Mouse (Mus musculus) stomach, embryonic 16.5 days (tissue): Measurements from ENCODE around the gene Caly. TPM values are rescaled to one million over a fixed set of nuclear protein-coding genes. Genes with fewer than 3 reads are reported as not detected.

Experiments
- ATAC-seq: fragments of 200-750 bp; cut with Nextera tagmentation; 2 replicates; pipeline ENCODE4 v1.8.0; 2017; ENCODE audit warnings: moderate number of reproducible peaks, moderate TSS enrichment; ENCODE audit not compliant: insufficient read depth, low FRiP score
- H3K27ac ChIP-seq: fragments of 300-500 bp; sonication (generic); 2 replicates; pipeline ENCODE4 v1.5.1; 2014; ENCODE audit warnings: low read length
- H3K27me3 ChIP-seq: fragments of 300-500 bp; sonication (generic); 2 replicates; pipeline ENCODE4 v1.6.1; 2014; ENCODE audit warnings: low read length, control low read depth, mixed read lengths; ENCODE audit not compliant: control insufficient read depth, insufficient read depth
- H3K36me3 ChIP-seq: fragments of 300-500 bp; sonication (generic); 2 replicates; pipeline ENCODE4 v1.6.1; 2014; ENCODE audit warnings: low read length; ENCODE audit not compliant: control insufficient read depth, insufficient read depth
- H3K4me1 ChIP-seq: fragments of 300-500 bp; sonication (generic); 2 replicates; pipeline ENCODE4 v1.6.1; 2014; ENCODE audit warnings: low read length, control low read depth, mixed read lengths; ENCODE audit not compliant: control insufficient read depth, insufficient read depth
- H3K4me2 ChIP-seq: fragments of 300-500 bp; sonication (generic); 2 replicates; pipeline ENCODE4 v1.6.1; 2014; ENCODE audit warnings: low read depth, low read length, mixed read lengths
- H3K4me3 ChIP-seq: fragments of 300-500 bp; sonication (generic); replicated peaks from 2 replicates; pipeline ENCODE4 v1.5.1; 2014; ENCODE audit warnings: mild to moderate bottlenecking, low read length
- H3K9ac ChIP-seq: fragments of 300-500 bp; sonication (generic); 2 replicates; pipeline ENCODE4 v1.6.1; 2014; ENCODE audit warnings: low read length
- H3K9me3 ChIP-seq: fragments of 300-500 bp; sonication (generic); replicated peaks from 2 replicates; pipeline ENCODE4 v1.6.1; 2016; ENCODE audit warnings: low read length, control low read depth; ENCODE audit not compliant: control insufficient read depth
- WGBS: fragments of 180-500 bp; shearing (Covaris S2); extraction: QIAGEN DNeasy Blood & Tissue Kit; methylation state at CpG from one replicate; pipeline ENCODE4 v1.1.7; 2014; 5-methylcytosine and 5-hydroxymethylcytosine counted together
- polyA plus RNA-seq: library from polyadenylated mRNA; unstranded; fragments of >200 nt; fragmentation: Nextera tagmentation; extraction: Ambion mirVana; gene quantifications from 2 replicates; pipeline ENCODE4 v1.2.1, GENCODE M21; 2015

The Caly gene
- polyA plus RNA-seq, 1 experiment from 2014 or later: 3.7 TPM

- 3% methylated on average over 28 of the region's 28 CpGs for WGBS
- H3K36me3 ChIP-seq: 0 out of 2 replicates have a peak, but pooled peaks cover 6% of the 10 kb centered on the region
- peak within 1 kb of the TSS; percentile 95 for H3K4me2 ChIP-seq
- no peaks in the 10 kb centered on the region for H3K9me3 ChIP-seq
- H3K4me1 ChIP-seq: peaks cover 6% of the 10 kb centered on the region
- H3K27me3 ChIP-seq: no peaks in the 10 kb centered on the region
- peak within 1 kb of the TSS; percentile 86 for H3K9ac ChIP-seq
- peak within 1 kb of the TSS; percentile 94 for H3K27ac ChIP-seq
- peak; percentile 95 for ATAC-seq
- H3K4me3 ChIP-seq: peak within 1 kb of the TSS; percentile 79
Measured at GRCm38 (mm10) chr7:140116329-140117054, 34.1 kb upstream of the Caly start, which contains the start of gene Echs1. Gene Echs1 (minus strand): TSS chr7:140116476.

GRCm38 (mm10) chr7:140115583-140116328 is 33.4 kb upstream of the Caly start, which contains the start of gene Paox:
Gene Paox (plus strand): TSS chr7:140115799.
- peak within 1 kb of the TSS; percentile 79 for H3K4me3 ChIP-seq
- no peaks in the 10 kb centered on the region for H3K9me3 ChIP-seq
- peak; percentile 89 for ATAC-seq
- peak within 1 kb of the TSS; percentile 95 for H3K4me2 ChIP-seq
- H3K27me3 ChIP-seq: no peaks in the 10 kb centered on the region
- WGBS: under 1% methylated on average over 23 of the region's 23 CpGs
- H3K27ac ChIP-seq: peak within 1 kb of the TSS; percentile 94
- peak within 1 kb of the TSS; percentile 86 for H3K9ac ChIP-seq
- peaks cover 6% of the 10 kb centered on the region for H3K4me1 ChIP-seq
- H3K36me3 ChIP-seq: 0 out of 2 replicates have a peak, but pooled peaks cover 6% of the 10 kb centered on the region

- no peaks in the 10 kb centered on the region for H3K27me3 ChIP-seq
- peaks cover 4% of the 10 kb centered on the region for H3K4me1 ChIP-seq
- H3K27ac ChIP-seq: no peak overlapping the region
- no peak overlapping the region for H3K4me2 ChIP-seq
- WGBS: 64% methylated on average over 3 of the region's 3 CpGs
- no peak overlapping the region for H3K4me3 ChIP-seq
- no peak for ATAC-seq
- H3K36me3 ChIP-seq: peaks cover 14% of the 10 kb centered on the region
- no peaks in the 10 kb centered on the region for H3K9me3 ChIP-seq
- no peak overlapping the region for H3K9ac ChIP-seq
Measured at GRCm38 (mm10) chr7:140111943-140112342, 29.6 kb upstream of the Caly start.

GRCm38 (mm10) chr7:140104009-140104408 is 21.7 kb upstream of the Caly start:
- no peaks in the 10 kb centered on the region for H3K9me3 ChIP-seq
- no peak overlapping the region for H3K4me2 ChIP-seq
- 78% methylated on average over 4 of the region's 4 CpGs for WGBS
- H3K27me3 ChIP-seq: no peaks in the 10 kb centered on the region
- ATAC-seq: no peak
- no peak overlapping the region for H3K27ac ChIP-seq
- H3K36me3 ChIP-seq: peaks cover 5% of the 10 kb centered on the region
- H3K4me3 ChIP-seq: no peak overlapping the region
- no peak overlapping the region for H3K9ac ChIP-seq
- H3K4me1 ChIP-seq: peaks cover 4% of the 10 kb centered on the region; the same call in 1 of the 2 replicates

- WGBS: 2% methylated on average over 30 of the region's 30 CpGs
- H3K4me3 ChIP-seq: peak within 1 kb of the TSS; percentile 51
- H3K9ac ChIP-seq: peak within 1 kb of the TSS; percentile 74
- peak; percentile 90 for ATAC-seq
- no peaks in the 10 kb centered on the region for H3K9me3 ChIP-seq
- H3K36me3 ChIP-seq: no peaks in the 10 kb centered on the region; the same call in 1 of the 2 replicates
- H3K27ac ChIP-seq: peak within 1 kb of the TSS; percentile 20; the same call in 1 of the 2 replicates
- H3K27me3 ChIP-seq: no peaks in the 10 kb centered on the region
- peak within 1 kb of the TSS; percentile 78 for H3K4me2 ChIP-seq
- peaks cover 4% of the 10 kb centered on the region; the same call in 1 of the 2 replicates for H3K4me1 ChIP-seq
Measured at GRCm38 (mm10) chr7:140101993-140102860, 19.9 kb upstream of the Caly start, which contains the start of gene Fuom. Gene Fuom (minus strand): TSS chr7:140102441.

GRCm38 (mm10) chr7:140101498-140101897 is 19.1 kb upstream of the Caly start:
- no peak overlapping the region; the same call in 1 of the 2 replicates for H3K27ac ChIP-seq
- WGBS: 80% methylated on average over 10 of the region's 10 CpGs
- H3K27me3 ChIP-seq: no peaks in the 10 kb centered on the region
- peaks cover 4% of the 10 kb centered on the region; the same call in 1 of the 2 replicates for H3K4me1 ChIP-seq
- H3K9ac ChIP-seq: peak overlapping the region; percentile 74
- peak overlapping the region; percentile 51 for H3K4me3 ChIP-seq
- no peak for ATAC-seq
- H3K4me2 ChIP-seq: peak overlapping the region; percentile 78
- no peaks in the 10 kb centered on the region for H3K9me3 ChIP-seq
- H3K36me3 ChIP-seq: no peaks in the 10 kb centered on the region; the same call in 1 of the 2 replicates

GRCm38 (mm10) chr7:140098466-140098865 is 16.1 kb upstream of the Caly start:
- ATAC-seq: no peak
- 90% methylated on average over 1 of the region's 1 CpGs for WGBS
- no peak overlapping the region for H3K9ac ChIP-seq
- H3K4me1 ChIP-seq: peaks cover 10% of the 10 kb centered on the region; the same call in 1 of the 2 replicates
- no peak overlapping the region for H3K27ac ChIP-seq
- H3K4me3 ChIP-seq: no peak overlapping the region
- H3K36me3 ChIP-seq: no peaks in the 10 kb centered on the region
- H3K9me3 ChIP-seq: no peaks in the 10 kb centered on the region
- no peak overlapping the region for H3K4me2 ChIP-seq
- H3K27me3 ChIP-seq: no peaks in the 10 kb centered on the region

- H3K27ac ChIP-seq: no peak overlapping the region
- H3K9me3 ChIP-seq: no peaks in the 10 kb centered on the region
- H3K4me1 ChIP-seq: 0 out of 2 replicates have a peak, but pooled peaks cover 6% of the 10 kb centered on the region
- no peak overlapping the region for H3K9ac ChIP-seq
- no peaks in the 10 kb centered on the region for H3K27me3 ChIP-seq
- H3K36me3 ChIP-seq: no peaks in the 10 kb centered on the region
- no peak overlapping the region for H3K4me2 ChIP-seq
- H3K4me3 ChIP-seq: no peak overlapping the region
- no peak for ATAC-seq
Measured at GRCm38 (mm10) chr7:140096055-140096454, 13.7 kb upstream of the Caly start.
